Mouse (Mus musculus) central nervous system, embryonic 18 days (tissue): ENCODE measurements around the gene Ice1. TPM values are rescaled to one million over a fixed set of nuclear protein-coding genes. Genes with fewer than 3 reads are reported as not detected.

Experiments used
- polyA plus RNA-seq: library from polyadenylated mRNA; depleted of rRNA; stranded (reverse); fragments of >200 nt; gene quantifications from 2 replicates; pipeline ENCODE4 v1.2.3, GENCODE M21; 2012; rRNA removed

Ice1 gene
- 155 and 171 TPM in 2 replicates for polyA plus RNA-seq

DNA sequence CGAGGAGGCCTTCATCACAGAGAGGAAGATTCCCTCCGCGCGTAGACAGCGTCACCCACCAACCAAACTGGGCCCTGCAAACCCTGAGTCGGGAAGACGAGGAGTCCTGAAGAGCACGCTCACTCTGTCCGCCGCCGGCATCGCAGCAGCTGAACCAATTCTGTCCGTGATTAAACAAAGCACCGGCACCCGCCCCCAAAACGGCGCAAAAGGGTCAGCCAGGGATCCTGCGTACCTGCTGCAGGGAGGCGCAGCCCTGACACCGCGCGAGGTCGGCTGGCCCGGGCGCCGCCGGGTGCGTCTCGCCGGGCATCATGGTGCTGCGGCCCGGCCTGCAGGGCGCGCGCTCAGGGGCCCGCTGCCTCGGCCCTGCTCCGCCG, at the start of gene Ice1:
Ice1 (minus strand) TSS at position 353 of the 380 bp plus-strand sequence.

Other genes starting within 250 kb of the Ice1 start
- gene Adamts16, start 204.2 kb upstream of the Ice1 start, polyA plus RNA-seq: 3.7 and 3.9 TPM in 2 replicates